Mouse (Mus musculus) gastrocnemius, adult 2 months (tissue): Measurements from ENCODE around the gene Dhx15. TPM values are rescaled to one million over a fixed set of nuclear protein-coding genes. Genes with fewer than 3 reads are reported as not detected.
"Not testable (repeated sequence)": the region's sequence is repeated elsewhere in the genome, so short reads cannot be mapped to it uniquely, and the experiment has no call there.

ENCODE experiments used
- DNase-seq: peaks from one replicate; pipeline ENCODE4 v3.0.0; 2022
- H3K27ac ChIP-seq: fragments of 200-600 bp; 2 replicates; pipeline ENCODE4 v1.8.1; 2022; ENCODE audit warnings: mild to moderate bottlenecking
- H3K4me3 ChIP-seq: fragments of 200-600 bp; 2 replicates; pipeline ENCODE4 v1.8.1; 2022; ENCODE audit warnings: mild to moderate bottlenecking, moderate library complexity
- CTCF ChIP-seq: fragments of 200-600 bp; IDR thresholded peaks from 2 replicates; pipeline ENCODE4 v1.8.1; 2022; ENCODE audit warnings: antibody characterized with exemption, mild to moderate bottlenecking, moderate library complexity
- intact Hi-C: fragments of 180-260 bp; cut with DNase I; formaldehyde crosslinking; loops from one replicate; pipeline ENCODE4 v1.15.1; 2025
- long read RNA-seq, 2 experiments: library from polyadenylated mRNA; stranded (forward); transcript quantifications; one replicate each; pipeline ENCODE4 v2.0.0; 2021
- total RNA-seq, 2 experiments: library from RNA; stranded (reverse); gene quantifications; 2 replicates each; pipeline ENCODE4 v1.2.3; 2021

Dhx15 gene
- 10 to 100 TPM; 41.0 to 45.7 TPM for total RNA-seq
- long read RNA-seq, experiment 1, transcript Dhx15-201 (14 exons, 3,010 nt), result major isoform, 15 of 18 reads
- long read RNA-seq, experiment 1, partial matches to known transcripts, result 0 of 18 reads
- long read RNA-seq, experiment 1, other reads (novel, unspliced or antisense), result 1 of 18 reads
- long read RNA-seq, experiment 2, transcript Dhx15-201 (14 exons, 3,010 nt), result major isoform, 11 of 16 reads
- long read RNA-seq, experiment 2, partial matches to known transcripts, result 0 of 16 reads
- long read RNA-seq, experiment 2, other reads (novel, unspliced or antisense), result 3 of 16 reads

GRCm38 (mm10) chr5:52190371-52191179, at the start of gene Dhx15:
TSS of gene Dhx15 (minus strand) at chr5:52190514.
- intact Hi-C loops, result no loop called here
- Histone ChIP-seq H3K4me3 (peak within 1 kb of the TSS; percentile 99), H3K27ac (peak within 1 kb of the TSS; percentile 98)
- TF ChIP-seq CTCF, result peak; percentile 21; the same call in 1 of the 2 replicates
- DNase-seq, result peak; percentile 95

DNA sequence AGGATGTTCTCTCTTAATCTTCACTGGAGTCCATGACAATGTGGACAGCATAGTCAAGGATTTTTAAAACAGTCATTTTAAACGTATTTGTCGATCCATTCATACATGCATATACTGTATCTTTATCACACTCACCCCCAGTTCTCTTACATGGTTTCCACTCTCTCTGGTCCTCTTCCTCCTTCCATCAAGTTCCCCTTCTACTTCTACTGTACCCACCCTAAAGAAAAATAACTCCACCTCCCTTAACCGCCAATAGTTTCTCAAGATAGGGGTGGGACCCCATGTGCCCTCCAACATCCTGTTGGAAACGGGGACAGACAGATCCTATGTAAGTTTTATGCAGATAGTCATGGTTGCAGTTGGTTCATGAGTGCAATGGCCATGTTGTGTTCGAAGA, 48.6 kb upstream of the Dhx15 start:
- no peak for DNase-seq
- H3K27ac ChIP-seq, result no peak overlapping the region
- intact Hi-C loops, result no loop called here
- no peak for TF ChIP-seq CTCF
- no peak overlapping the region for H3K4me3 ChIP-seq

DNA sequence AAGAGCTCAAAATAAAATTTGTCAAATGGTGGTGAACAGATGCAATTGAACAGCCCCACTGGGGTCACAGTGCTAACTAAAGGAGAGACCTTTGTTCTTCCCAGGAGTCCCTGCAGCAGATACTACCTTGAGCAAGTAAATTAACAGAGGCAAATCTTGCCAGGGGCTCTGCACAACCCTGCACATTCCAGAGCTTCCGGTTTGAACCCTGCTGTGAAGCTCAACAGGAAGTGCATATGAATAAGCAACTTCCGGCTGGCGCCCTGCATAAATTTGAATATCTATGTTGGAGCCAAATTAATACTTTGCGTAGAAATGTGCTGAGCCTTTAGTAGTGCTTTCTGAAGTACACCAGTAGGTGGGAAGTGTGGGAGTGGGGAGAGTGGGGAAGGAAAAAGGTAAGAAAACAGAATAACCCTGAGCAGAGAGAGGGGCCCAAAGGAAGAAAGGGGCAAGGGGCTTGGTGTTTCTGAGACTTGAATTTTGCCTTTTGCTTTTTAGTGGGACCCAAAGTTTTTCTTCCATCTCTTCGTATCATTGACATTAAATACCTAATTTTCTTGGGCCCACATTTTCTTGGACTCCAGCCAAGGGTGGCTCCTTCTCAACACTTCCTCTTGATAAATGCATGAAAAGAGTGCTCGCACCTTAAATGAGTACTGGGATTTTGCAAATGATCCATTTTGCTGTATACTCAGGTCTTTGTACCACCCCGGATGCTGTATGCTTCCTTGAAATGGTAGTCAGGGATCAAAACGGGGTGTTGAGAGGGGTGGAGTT, 47.8 kb upstream of the Dhx15 start:
- Histone ChIP-seq H3K27ac (no peak overlapping the region), H3K4me3 (no peak overlapping the region)
- intact Hi-C loops, result no loop called here
- TF ChIP-seq CTCF, result no peak
- DNase-seq, result no peak

GRCm38 (mm10) chr5:52236585-52236984, 46.3 kb upstream of the Dhx15 start:
- H3K4me3 ChIP-seq, H3K27ac ChIP-seq, intact Hi-C loops, DNase-seq: not testable (repeated sequence)

DNA sequence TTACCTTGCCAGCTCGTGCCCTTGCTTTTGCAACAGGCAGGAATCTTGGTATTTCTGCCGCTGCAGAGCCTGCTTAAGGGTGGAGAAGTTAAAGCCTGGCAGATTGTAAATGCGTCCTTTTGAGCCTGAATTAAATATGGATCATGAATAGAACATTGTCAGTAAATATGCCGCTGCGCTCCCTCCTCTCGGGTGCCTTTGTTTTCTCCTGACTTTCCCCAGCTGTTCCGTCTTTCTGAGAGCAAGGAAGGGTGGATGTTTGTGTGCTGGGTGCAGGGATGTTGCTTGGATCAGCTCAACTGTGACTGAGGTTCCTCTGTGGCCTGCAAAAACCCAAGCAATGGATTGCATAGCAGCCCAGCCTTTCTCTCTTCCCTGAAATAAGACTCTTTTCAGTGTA, 44.3 kb upstream of the Dhx15 start:
- intact Hi-C loops, result no loop called here
- no peak overlapping the region for H3K4me3 ChIP-seq
- TF ChIP-seq CTCF, result no peak
- no peak overlapping the region for H3K27ac ChIP-seq
- DNase-seq, result no peak

DNA sequence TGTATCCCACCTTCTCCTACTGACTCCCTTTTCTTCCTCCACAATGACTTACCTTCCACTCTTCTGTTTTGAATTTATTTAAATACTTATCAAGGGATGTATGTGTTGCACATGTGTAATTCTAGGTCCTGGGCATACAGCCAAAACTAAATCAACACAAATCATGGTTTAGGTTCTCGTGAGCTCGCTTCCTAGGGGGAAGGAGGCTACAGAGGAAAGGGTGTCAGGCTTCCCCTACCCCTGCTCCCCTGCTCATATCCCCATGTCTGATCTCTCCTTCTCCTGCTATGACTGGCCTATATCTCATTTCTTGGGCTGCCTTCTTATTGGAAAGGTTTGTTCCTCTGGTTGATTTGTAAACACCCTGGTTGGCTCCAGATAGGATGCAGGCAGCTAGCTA, 43.6 kb upstream of the Dhx15 start:
- TF ChIP-seq CTCF, result no peak

DNA sequence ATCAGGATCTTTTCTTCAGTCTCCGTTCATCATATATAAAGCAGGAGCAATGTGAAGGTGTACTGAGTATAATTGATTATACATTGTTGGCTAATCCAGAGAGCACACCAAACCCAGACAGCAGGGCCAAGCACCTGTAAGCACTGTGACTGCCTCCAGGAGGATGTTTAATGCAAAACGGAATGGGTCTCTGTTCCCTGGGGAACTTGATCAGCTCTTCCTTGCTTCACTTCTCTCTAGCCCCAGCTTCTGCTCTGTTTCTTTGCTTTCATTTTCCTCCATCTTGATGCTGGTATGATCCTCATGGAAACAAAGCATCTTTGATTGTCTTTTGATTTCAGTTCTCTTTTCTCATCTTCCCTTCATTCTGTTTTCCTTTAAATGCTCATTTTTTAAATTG, 42.3 kb upstream of the Dhx15 start:
- intact Hi-C loops, result no loop called here
- no peak overlapping the region for H3K4me3 ChIP-seq
- DNase-seq, result no peak
- no peak overlapping the region for H3K27ac ChIP-seq
- TF ChIP-seq CTCF, result no peak

More for the DNA sequence above, 43.6 kb upstream of the Dhx15 start:
- no peak overlapping the region for H3K27ac ChIP-seq
- intact Hi-C loops, result no loop called here
- no peak for DNase-seq
- no peak overlapping the region for H3K4me3 ChIP-seq

DNA sequence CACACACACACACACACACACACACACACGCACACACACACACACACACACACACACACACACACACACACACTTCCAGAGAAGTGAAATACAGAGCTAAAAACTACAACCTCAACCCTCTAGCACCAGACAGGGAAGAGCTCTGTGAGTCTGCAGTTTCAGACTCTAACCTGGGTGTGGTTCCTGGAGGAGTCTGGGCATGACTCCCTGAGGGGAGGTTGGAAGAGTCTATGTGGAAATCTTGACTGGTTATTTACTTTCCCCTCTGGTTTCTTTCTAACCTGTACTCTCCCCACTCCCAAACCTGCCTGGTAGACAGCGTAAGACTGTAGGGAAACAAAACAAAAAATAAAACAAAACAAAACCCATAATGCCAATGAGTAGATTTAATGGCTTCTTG, 41.9 kb upstream of the Dhx15 start:
- no peak overlapping the region for H3K4me3 ChIP-seq
- TF ChIP-seq CTCF, result no peak
- intact Hi-C loops, result no loop called here
- no peak for DNase-seq
- H3K27ac ChIP-seq, result no peak overlapping the region

GRCm38 (mm10) chr5:52230466-52230865, 40.2 kb upstream of the Dhx15 start:
- no peak overlapping the region for H3K4me3 ChIP-seq
- H3K27ac ChIP-seq, result no peak overlapping the region
- intact Hi-C loops, result no loop called here
- TF ChIP-seq CTCF, result no peak
- DNase-seq, result no peak

GRCm38 (mm10) chr5:52226677-52227076, 36.4 kb upstream of the Dhx15 start:
- intact Hi-C loops, result no loop called here
- no peak for TF ChIP-seq CTCF
- Histone ChIP-seq H3K27ac (no peak overlapping the region), H3K4me3 (no peak overlapping the region)
- DNase-seq, result no peak

- Histone ChIP-seq H3K4me3 (no peak overlapping the region), H3K27ac (no peak overlapping the region)
- intact Hi-C loops, result no loop called here
- TF ChIP-seq CTCF, result no peak
- DNase-seq, result no peak
These were observed 31.3 kb upstream of the Dhx15 start for GRCm38 (mm10) chr5:52221596-52221995.

GRCm38 (mm10) chr5:52220013-52220804, 29.9 kb upstream of the Dhx15 start:
- no peak for DNase-seq
- no peak for TF ChIP-seq CTCF
- Histone ChIP-seq H3K4me3 (no peak overlapping the region), H3K27ac (peak overlapping the region; percentile 49; the same call in 1 of the 2 replicates)
- intact Hi-C loops, result no loop called here
